Mouse (Mus musculus) layer of hippocampus, adult 18-20 months (tissue): ENCODE results near the gene Auts2. TPM values are rescaled to one million over a fixed set of nuclear protein-coding genes. Genes with fewer than 3 reads are reported as not detected.
A peak's percentile ranks its signal among the peaks of the same experiment; 100 is the strongest.

ENCODE experiments used
- DNase-seq, 2 experiments: peaks; one replicate each; pipeline ENCODE4 v3.0.0; 2022; ENCODE audit warnings: low spot score in 2 of 2
- total RNA-seq, 2 experiments: library from RNA; stranded (reverse); gene quantifications; 2 replicates each; pipeline ENCODE4 v1.2.3; 2021

Gene Auts2
- total RNA-seq, 2 experiments from 2014 or later: 142 to 145 TPM

GRCm38 (mm10) chr5:132113480-132113879 lies 429.7 kb downstream of the Auts2 start:
- DNase-seq: peak; percentile 50 to 79

GRCm38 (mm10) chr5:132112666-132113065 lies 430.5 kb downstream of the Auts2 start:
- no peak for DNase-seq

- DNase-seq: no peak
These were observed 440.7 kb downstream of the Auts2 start for GRCm38 (mm10) chr5:132102426-132102825.

GRCm38 (mm10) chr5:132098461-132098860 lies 444.7 kb downstream of the Auts2 start:
- DNase-seq: no peak

- DNase-seq: no peak
These were observed 450.4 kb downstream of the Auts2 start for GRCm38 (mm10) chr5:132092721-132093120.

- DNase-seq: no peak
These were observed 453.5 kb downstream of the Auts2 start for GRCm38 (mm10) chr5:132089496-132090250.

- no peak for DNase-seq
These were observed 454.6 kb downstream of the Auts2 start for GRCm38 (mm10) chr5:132088585-132088984.

- DNase-seq: no peak
These were observed 459.3 kb downstream of the Auts2 start for GRCm38 (mm10) chr5:132083753-132084326.

GRCm38 (mm10) chr5:132075942-132076341 lies 467.2 kb downstream of the Auts2 start:
- no peak for DNase-seq

- DNase-seq: peak; percentile 69 to 86
These were observed 468.3 kb downstream of the Auts2 start for GRCm38 (mm10) chr5:132074724-132075374.

- no peak for DNase-seq
These were observed 468.8 kb downstream of the Auts2 start for GRCm38 (mm10) chr5:132074360-132074723.

- no peak for DNase-seq
These were observed 469.3 kb downstream of the Auts2 start for GRCm38 (mm10) chr5:132073677-132074359.

GRCm38 (mm10) chr5:132072356-132072755 lies 470.8 kb downstream of the Auts2 start:
- no peak for DNase-seq

GRCm38 (mm10) chr5:132067750-132068739 lies 475.1 kb downstream of the Auts2 start:
- no peak for DNase-seq

- no peak for DNase-seq
These were observed 483.0 kb downstream of the Auts2 start for GRCm38 (mm10) chr5:132060116-132060515.

- no peak for DNase-seq
These were observed 490.5 kb downstream of the Auts2 start for GRCm38 (mm10) chr5:132052637-132053036.

- DNase-seq: no peak
These were observed 503.6 kb downstream of the Auts2 start for GRCm38 (mm10) chr5:132039584-132039983.

- peak in 1 of 2 experiments; percentile 41 for DNase-seq
These were observed 509.4 kb downstream of the Auts2 start for GRCm38 (mm10) chr5:132033491-132034350.

- peak in 1 of 2 experiments; percentile 41 for DNase-seq
These were observed 512.1 kb downstream of the Auts2 start for GRCm38 (mm10) chr5:132030941-132031531.
